Mouse (Mus musculus) mature B cell (primary cell): ENCODE results near the gene Shroom3.

Source experiments
- in situ Hi-C: fragments of 300-500 bp; cut with MboI; formaldehyde crosslinking; loops from 2 replicates; pipeline ENCODE4 v1.14.3; 2019

Gene Shroom3

DNA sequence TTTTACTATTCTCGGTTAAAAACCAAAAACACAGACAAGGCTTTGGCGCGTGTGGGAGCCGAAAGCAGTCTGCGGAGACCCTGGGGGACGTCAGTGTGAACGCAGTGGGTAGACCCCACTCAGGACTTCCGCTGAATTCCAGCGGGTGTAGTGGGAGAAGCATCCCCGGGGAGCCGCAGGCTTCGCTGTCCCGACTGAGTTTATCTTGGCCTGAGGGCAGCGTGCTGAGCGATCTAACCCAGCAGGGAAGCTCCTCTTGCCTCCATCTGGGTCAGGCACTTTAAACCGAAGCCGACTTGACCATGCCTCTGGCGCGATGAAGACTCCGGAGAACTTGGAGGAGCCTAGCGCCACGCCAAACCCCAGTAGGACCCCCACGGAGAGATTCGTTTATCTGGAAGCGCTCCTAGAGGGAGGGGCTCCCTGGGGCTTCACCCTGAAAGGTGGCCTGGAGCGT, at the start of gene Shroom3:
TSS of gene Shroom3 (plus strand) at position 85 of the 457 bp plus-strand sequence.
- in situ Hi-C loops, result no loop called here

DNA sequence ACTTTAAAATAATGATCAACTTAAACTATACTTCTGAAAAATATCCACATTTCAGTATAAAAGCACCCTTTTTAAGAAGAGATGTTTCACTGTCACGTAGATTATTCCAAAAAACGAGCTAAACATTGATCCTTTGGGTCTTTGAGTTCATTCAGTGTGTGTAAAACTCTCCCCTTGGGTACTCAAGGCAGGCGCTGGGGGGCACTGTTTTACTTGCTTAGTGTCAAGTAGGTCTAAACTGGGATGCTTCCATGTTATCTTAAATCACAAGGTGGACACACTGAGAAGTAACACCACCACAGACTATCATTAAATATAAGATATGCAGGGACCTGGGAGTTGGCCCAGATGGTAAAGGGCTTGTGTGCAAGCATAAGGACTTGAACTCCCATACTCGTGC, 49.7 kb upstream of the Shroom3 start:
- in situ Hi-C loops, result no loop called here

DNA sequence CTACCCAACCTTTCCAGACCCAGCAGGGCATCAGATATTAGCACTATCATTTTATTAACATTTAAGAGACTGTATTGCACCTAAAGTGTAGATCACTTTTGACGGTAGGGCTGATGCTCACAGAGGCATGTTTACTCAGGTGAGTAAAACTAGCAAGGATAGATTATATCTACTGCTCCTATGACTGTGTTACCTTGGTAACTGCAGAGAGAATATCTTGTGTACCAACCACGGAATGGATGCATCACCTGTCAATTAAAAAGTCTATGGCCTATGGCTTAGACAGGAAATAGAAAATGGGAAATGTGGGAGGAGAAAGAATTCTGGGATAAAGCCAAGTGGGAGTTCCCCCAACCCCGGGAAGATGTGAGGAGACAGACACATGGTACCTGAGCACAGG, 48.3 kb upstream of the Shroom3 start:
- in situ Hi-C loops, result no loop called here

DNA sequence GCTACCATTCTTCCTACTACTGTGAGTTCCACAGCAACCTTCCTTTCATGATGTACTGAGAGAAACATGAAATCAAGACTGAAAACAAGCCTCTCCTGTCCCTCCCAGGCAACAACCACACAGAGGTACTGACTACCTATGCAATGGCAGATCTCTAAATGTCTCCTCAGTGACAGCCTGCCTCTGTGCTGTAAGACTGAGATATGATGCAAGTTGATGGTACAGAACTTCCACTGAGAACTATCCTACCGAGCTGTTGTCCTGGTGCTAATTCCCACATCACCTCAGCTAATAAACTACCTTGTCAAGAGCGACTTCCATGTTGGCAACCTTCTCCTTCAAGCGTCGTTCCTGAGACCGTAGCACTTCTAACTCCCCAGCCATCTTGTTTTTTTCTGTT, 47.3 kb upstream of the Shroom3 start:
- in situ Hi-C loops, result no loop called here

DNA sequence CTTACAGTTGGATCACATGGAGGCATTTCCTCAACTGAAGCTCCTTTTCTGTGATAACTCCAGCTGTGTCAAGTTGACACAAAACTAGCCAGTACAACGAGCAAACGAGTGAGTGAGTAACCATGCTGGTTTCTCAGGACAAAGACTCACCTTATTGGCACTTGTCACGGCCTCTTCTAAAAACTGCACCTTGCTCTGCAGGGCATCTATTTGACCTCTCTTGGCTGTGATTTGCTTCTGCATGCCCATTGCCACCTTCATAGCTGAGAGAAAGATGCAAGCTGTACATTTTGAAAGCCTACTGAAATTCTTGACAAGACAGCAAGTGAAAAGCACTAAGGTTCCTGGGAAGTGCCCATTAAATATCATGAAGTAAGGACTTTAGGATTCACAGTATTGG, 42.4 kb upstream of the Shroom3 start:
- in situ Hi-C loops, result no loop called here

DNA sequence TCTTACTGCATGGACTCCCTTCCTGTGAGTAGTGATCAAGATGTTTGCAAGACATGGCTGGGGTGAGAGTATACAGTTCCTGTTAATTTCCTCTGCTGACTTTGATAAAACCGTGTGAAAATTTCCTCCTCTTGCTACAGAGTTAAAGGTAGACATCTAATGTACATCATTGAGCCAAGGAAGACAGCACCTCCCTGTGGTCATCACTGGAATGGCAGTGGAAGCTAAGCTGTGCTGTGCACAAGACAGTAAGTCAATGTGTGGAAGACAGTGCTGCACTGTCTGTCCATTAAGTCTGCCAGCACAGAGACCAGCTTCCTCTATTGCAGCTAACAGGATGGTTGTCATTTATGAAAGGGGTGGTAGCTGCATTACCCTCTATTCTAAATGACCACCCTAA, 27.0 kb upstream of the Shroom3 start:
- in situ Hi-C loops, result loop anchor here (25.0 kb wide), 1 partner anchor 194 kb away; no protein-coding TSS in a partner anchor

DNA sequence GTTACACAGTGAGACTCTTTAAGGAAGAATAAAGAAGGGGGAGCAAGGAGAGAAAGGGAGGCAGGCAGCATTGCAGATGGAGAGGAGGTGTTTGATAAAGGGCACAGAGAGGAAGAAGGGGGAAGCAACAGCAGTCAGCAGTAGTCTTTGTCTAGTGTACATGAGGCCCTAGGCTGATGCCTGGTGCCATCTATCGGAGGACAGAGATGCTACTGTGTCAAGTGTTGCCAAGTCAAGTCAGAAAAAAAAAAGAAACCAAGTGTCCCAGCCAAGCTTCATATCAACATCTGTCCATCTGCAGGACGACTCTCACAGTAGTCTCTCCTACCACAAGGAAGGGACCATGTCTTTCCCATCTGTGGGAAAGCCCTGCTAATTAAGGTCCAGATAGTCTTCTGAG, 18.9 kb upstream of the Shroom3 start:
- in situ Hi-C loops, result loop anchor here (25.0 kb wide), 1 partner anchor 202 kb away; no protein-coding TSS in a partner anchor

DNA sequence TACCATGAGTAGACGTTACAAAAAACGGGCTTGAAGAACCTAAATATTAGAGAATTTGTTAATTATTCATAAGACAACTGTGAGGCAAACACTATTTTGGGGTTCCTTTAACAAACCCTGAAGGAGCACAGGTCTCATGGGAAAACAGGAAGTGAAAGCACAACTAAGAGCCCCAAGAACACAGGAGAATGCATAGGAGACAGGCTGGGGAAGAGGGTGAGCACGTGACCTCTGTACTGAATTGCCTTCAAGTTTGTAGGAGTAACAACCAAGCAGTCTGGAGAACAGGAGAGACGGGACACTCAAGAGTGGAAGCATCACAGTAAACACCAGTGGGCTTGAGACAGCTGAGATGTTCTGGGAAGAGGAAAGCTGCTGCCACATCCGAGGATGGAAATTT, 16.4 kb upstream of the Shroom3 start:
- in situ Hi-C loops, result loop anchor here (25.0 kb wide), 1 partner anchor 205 kb away; no protein-coding TSS in a partner anchor

DNA sequence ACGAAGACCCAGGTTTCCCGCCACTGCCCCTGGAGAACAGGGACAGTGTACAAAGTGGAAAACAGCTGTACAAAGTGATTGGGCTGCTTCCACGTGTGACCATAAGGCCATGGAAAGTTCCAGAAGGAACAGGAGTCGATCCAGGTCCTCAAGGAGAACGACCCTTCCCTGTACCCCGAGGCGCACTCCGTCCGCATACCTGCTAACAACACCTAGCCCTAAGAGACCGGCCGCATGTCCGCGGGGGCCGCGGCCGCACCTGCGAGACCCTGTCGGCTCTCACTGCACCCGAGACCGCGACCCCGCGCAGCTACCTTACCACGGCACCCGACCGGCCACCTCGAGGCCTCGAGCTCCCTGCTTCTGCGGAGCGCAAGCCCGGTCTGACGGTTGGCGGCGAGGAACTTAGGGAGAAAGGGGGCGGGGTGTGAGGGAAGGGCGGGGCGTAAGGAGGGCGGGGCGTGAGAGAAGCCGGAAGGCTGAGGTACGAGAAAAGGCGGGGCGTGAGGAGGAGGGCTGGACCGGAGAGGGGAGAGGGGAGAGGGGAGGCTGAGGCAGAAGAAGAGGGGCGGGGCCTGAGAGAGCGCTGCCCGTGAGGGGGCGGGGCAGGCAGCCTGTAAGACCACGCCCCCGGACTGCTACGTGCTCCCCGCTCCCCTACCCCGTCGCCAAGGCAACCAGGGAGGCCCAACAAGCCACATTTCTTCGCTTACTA, 8.2 kb upstream of the Shroom3 start, which contains the start of gene Ccdc158:
TSS of gene Ccdc158 (minus strand) at position 413 of the 715 bp plus-strand sequence.
- in situ Hi-C loops, result loop anchor here (25.0 kb wide), 1 partner anchor 213 kb away; no protein-coding TSS in a partner anchor

DNA sequence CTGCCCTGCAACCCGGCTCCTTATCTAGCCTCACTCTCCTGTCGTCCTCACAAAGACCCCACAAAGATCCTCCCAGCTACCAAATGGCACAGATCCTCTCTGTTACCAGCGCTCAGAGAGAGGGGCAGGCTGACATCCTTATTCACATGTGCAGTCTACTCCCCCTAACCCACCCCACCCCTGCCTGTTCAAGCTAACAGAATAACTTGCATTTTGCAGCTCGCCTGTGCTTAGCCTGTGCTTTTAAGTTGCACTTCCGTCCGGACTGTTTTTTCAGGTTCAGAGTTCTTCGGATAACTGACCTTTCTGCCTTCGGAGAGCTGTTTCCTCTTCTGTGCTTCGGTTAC, 7.7 kb upstream of the Shroom3 start:
- in situ Hi-C loops, result no loop called here

DNA sequence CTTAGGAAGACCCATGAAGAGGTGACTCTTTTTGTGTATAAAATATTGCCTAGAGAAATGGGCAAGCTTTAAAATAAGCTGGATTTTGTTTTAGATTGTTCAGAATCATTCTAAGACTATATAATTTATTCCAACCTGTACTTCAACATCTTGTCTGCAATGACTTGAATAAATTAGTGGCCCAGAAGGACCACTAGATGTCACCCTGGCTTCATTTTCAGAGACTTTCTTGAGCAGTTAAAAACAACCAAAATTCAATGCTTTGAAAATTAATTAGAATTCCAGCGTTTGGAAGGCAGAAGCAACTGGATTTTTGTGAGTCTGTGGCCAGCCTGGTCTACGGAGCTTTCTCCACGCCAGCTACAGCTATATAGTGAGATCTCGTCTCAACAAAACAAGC, 3.8 kb upstream of the Shroom3 start:
- in situ Hi-C loops, result no loop called here

DNA sequence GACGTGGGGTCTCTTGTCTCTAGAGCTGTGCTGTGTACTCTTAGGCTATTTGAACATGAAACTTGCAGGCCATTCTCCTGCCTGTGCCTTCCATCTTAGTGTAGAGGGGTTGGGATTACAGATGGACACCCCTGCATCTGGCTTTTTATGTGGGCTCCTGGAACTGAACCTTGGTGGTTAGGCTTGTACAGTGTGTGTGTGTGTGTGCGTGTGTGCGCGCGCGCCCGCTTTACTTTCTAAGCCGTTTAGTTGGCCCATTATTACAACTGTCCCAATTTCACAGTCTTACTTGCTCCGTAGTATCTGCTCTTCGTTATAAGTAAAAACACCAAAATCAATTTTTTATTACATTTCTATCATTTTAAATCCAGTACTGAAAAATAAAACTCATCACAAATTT, 1.4 kb upstream of the Shroom3 start:
- in situ Hi-C loops, result no loop called here

DNA sequence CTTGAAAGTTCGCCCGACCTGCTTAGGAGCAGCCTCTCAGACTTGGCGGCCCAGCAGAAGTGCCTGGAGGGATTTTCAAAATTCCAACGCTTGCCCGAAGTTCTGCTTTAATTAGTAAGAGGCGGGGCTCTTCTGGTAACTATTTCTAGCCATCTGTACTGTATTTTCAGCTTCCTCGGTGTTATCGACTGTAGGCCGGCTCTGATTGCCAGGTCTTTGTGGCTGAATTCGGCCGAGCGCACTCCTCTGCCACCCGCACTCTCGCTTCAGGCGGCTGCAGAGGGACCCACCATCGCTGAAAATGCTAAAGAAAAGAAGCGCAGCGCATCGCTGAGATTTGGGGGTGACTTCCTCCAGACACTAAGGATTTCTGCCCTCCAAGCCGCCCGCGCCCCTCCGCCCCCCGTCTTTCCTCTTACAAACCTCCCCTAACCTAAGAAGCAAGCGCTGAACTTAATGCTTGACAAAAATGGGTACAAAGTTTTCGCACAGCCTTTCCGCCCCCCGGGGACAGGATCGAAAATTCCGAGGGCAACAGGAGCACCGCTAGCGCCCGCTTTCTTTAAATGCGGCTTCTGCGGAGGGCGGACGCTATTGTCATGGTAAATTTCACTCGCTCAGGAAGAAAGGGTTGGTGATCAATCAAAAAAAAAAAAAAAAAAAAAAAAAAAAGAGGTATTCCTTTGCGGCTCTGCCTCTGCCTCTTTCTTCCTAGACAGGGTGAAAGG, 450 bp upstream of the Shroom3 start:
- in situ Hi-C loops, result no loop called here

DNA sequence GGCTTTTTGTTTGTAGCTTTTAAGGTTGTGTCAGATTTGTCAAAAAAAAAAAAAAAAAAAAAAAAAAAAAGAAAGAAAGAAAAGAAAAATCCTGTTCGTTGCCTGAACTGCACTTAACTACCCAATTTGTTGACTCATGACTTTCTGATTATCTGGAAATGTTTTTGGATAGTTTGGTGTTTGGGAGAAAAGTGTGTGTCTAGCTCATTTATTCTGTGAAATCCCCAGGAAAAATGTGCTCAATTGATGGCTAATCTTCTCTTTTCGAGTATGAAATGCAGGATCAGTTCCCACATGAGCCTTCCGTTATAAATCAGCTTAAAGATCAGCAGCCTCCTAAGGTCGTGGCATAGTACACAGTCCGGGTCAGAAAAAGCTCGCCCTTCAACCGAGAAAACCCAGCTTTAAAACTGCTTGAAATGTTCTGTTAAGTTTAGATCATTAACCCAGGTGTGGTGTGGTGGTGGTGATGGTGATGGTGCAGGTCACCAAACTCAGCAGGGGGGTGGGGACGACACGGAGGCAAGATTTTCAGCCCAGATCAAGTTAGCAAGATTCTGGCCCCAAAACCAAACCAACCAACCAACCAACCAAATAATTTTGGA, 738 bp downstream of the Shroom3 start:
- in situ Hi-C loops, result no loop called here

DNA sequence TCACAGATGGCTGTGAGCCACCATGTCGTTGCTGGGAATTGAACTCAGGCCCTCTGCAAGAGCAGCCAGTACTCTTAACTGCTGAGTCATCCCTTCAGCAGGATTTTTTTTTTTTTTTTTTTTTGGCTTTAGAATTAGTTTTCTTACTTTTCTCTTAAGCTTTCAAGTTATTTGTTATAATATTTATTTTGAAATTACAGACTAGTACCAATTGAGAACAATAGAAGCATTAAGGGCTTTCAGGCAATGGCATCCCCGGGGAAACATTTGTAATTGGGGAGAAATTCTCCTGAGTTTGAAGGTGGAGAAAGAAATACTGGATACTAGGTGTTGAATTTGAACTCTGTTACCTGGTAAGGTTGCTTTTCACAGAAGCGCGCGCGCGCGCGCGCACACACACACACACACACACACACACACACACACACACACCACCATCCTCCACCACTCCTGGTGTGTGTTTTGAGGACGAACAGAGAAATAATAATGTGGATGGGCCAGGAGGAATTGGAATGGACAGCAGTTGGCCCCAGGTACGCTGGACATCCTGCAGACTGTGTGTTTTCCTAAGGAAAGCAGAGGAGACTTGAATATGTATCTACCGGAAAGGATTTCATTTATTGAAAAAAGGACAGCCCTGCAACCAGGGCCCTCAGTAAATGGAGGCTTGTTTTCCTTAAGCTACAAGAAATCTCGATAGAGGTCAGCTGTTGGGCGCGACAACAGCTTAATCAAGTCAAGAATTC, 1.7 kb downstream of the Shroom3 start:
- in situ Hi-C loops, result no loop called here

DNA sequence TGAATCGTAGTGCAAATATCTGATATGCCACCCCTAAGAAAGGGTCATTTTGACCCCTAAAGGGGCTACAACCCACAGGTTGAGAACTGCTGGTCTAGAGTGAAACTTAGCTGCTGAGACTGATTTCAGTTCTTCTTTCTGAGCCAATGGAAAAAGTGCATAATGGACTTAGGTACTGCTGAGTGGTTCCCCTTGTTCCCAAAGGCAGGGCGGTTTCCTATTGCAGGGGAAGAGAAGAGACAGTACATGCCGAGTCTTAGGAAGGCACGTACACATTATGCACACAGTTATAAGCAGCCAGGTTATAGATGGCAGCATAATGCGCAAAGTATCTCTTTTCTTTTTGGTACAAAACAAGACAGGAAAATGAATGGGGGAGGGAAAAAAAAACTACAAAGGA, 4.9 kb downstream of the Shroom3 start:
- in situ Hi-C loops, result no loop called here

DNA sequence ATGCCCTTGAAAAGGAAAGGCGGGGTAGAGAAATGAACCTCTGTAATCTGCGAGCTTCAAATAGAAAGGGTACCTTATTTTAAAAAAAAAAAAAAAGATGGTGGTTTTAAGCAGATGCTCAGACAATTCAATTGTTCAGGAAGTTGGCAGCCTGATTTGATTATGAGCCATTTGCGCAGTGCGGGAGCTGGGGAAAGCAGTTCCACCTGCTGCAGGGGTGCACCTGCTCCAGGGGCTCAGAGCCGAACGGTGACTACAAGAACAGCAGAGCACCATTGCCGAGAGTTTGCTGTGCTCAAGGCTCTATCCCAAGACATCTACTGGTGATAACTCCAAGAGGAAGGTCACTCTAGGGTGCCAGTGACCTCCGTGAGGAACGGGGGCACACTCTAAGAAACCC, 5.3 kb downstream of the Shroom3 start:
- in situ Hi-C loops, result no loop called here

DNA sequence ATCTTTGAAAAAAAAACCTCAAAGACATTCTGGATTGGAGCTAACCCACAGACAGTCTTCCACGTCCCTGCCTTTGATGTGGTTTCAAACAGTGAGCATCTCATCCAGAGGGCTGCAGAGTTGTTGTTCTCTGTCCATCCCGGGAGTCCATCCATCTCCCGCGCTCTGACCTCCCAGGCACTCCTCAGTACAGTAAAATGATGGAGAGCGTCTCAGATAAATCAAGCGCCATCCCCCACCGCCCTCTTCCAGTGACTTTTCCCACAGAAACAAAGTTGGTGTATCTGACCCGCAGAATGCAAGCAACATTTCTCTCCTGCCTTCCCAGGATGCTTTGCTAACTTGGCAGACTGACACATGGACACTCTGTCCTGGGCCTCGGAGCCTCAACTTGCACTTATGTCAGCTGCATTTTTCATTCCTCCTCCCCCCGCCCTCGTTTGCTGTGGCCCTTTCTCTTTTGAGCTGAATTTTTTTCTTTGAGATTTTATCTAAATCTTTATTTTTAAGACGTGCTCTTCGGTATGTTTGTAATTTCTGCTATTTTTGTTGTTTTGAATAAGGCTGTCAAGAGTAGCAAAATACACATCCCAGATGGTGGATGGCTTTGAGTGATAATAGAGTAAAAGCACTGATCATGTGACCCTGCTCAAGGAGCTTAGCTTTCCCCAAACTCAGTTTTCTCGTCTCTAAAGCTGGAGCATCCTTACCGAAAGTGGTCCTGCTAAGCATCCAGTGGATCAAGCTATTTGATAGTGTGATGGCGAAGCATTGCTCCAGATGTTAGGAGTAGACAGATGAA, 9.2 kb downstream of the Shroom3 start:
- in situ Hi-C loops, result no loop called here

DNA sequence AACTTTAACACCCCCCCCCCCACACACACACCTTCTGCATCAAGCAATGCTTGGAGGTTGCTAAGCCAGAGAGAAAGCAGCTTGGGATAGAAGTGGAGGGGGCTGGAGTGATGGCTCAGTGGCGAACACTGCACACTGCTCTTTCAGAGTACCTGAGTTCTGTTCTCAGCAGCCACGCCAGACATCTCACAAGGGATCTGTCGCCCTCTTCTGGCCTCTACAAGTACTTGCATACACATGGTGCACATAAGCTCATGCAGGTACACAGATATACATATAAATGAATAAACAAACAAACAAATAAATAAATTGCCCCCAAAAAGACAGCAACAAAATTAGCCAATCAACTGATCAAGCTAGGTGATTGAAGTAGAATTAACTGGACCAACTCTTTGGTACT, 10.5 kb downstream of the Shroom3 start:
- in situ Hi-C loops, result no loop called here

DNA sequence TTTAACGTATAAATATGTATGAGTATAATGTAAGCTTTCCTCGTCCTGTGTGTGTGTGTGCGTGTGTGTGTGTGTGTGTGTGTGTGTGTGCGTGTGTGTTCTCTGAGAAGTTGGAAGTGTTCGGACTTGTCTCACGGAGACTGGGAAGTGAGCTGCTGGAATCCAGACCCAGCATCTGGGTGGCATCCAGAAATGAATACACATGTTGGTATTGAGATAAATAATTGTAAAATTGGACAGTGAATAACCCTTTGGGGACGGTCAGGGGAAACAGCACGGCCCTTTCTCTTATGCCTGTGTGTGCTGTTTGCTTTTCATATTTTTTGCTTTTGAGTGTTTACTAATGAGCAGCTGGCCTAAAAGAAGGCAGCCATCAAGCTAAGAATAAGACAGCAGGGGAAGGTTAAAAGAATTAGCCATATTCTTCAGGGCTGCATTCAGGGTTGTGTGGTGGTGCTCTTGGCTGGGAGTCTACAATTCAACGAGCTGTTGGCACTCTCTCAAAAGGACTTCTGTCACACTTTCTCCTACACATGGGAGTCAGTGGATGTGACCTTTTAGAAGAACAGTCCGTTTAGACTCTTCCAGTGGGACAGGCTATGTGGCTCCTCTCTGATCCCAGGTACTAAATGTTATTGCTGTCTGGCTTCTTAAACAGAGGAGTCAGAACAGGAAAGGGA, 11.2 kb downstream of the Shroom3 start:
- in situ Hi-C loops, result no loop called here
